Mouse (Mus musculus) midbrain, postnatal 0 days (tissue): ENCODE measurements at regions not wholly inside any gene's neighbourhood (a gene's known extent, or its start where the extent isn't known, plus 50 kb on each side); places are given as distances from the start of the nearest gene placed in this dataset.

Experiments
- ATAC-seq: fragments of 200-750 bp; cut with Nextera tagmentation; 2 replicates; pipeline ENCODE4 v1.8.0; 2017; ENCODE audit warnings: moderate number of reproducible peaks, mild to moderate bottlenecking, moderate TSS enrichment, moderate library complexity; ENCODE audit not compliant: low FRiP score
- DNase-seq: peaks from one replicate; pipeline ENCODE4 v3.0.0-alpha.2; 2015; ENCODE audit warnings: low spot score
- H3K27ac ChIP-seq: fragments of 300-500 bp; sonication (generic); 2 replicates; pipeline ENCODE4 v1.5.1; 2014; ENCODE audit warnings: low read depth, mild to moderate bottlenecking, low read length, mixed read lengths
- H3K27me3 ChIP-seq: fragments of 300-500 bp; sonication (generic); 2 replicates; pipeline ENCODE4 v1.6.1; 2014; ENCODE audit warnings: low read length, control low read depth, mixed read lengths; ENCODE audit not compliant: insufficient read depth
- H3K36me3 ChIP-seq: fragments of 300-500 bp; sonication (generic); 2 replicates; pipeline ENCODE4 v1.6.1; 2014; ENCODE audit warnings: low read length, control low read depth, mixed read lengths; ENCODE audit not compliant: insufficient read depth
- H3K4me1 ChIP-seq: fragments of 300-500 bp; sonication (generic); 2 replicates; pipeline ENCODE4 v1.6.1; 2014; ENCODE audit warnings: mild to moderate bottlenecking, control low read depth, antibody characterized with exemption, low read length, mixed read lengths; ENCODE audit not compliant: insufficient read depth
- H3K4me2 ChIP-seq: fragments of 300-500 bp; sonication (generic); 2 replicates; pipeline ENCODE4 v1.6.1; 2014; ENCODE audit warnings: low read depth, mild to moderate bottlenecking, low read length, mixed read lengths; ENCODE audit not compliant: poor library complexity, severe bottlenecking
- H3K4me3 ChIP-seq: fragments of 300-500 bp; sonication (generic); 2 replicates; pipeline ENCODE4 v1.5.1; 2014; ENCODE audit warnings: low read depth, mild to moderate bottlenecking, low read length, moderate library complexity
- H3K9ac ChIP-seq: fragments of 300-500 bp; sonication (generic); replicated peaks from 2 replicates; pipeline ENCODE4 v1.6.1; 2014; ENCODE audit warnings: mild to moderate bottlenecking, low read length, moderate library complexity, mixed read lengths; ENCODE audit not compliant: poor library complexity, severe bottlenecking
- H3K9me3 ChIP-seq: fragments of 300-500 bp; sonication (generic); 2 replicates; pipeline ENCODE4 v1.6.1; 2016; ENCODE audit warnings: low read length, control low read depth
- CTCF ChIP-seq: IDR thresholded peaks from 2 replicates; pipeline ENCODE4 v1.5.1; 2016; ENCODE audit warnings: antibody characterized with exemption, mild to moderate bottlenecking
- WGBS: fragments of 180-500 bp; shearing (Covaris S2); extraction: QIAGEN DNeasy Blood & Tissue Kit; methylation state at CpG from one replicate; pipeline ENCODE4 v1.1.7; 2014; 5-methylcytosine and 5-hydroxymethylcytosine counted together

DNA sequence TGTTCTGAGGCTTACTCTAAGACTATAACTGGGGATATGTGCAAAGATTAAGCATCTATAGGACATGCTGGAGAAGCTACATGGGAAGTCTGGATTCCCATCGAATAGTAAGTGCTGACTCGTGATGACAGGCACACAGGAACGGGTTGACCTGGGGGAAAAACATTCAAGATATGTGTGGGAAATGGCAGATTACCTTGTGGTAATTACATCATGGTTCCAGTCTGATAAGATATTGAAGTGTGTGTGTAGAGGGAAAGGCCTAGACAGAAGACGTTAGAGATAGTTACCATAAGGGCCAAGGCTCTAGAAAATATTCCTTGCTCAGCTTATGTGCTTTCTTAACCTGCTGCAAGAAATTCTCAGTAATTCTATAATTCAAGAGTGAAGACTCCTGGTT lies 57.5 kb upstream of the Acan start:
- Histone ChIP-seq H3K4me3 (no peak overlapping the region), H3K36me3 (no peaks in the 10 kb centered on the region), H3K4me1 (peaks cover 2% of the 10 kb centered on the region; the same call in 1 of the 2 replicates), H3K9ac (no peak overlapping the region), H3K4me2 (no peak overlapping the region), H3K27me3 (0 out of 2 replicates have a peak, but pooled peaks cover 4% of the 10 kb centered on the region), H3K27ac (no peak overlapping the region), H3K9me3 (no peaks in the 10 kb centered on the region)
- 81% methylated on average over 4 of the region's 4 CpGs for WGBS
- TF ChIP-seq CTCF: no peak
- no peak for ATAC-seq
- DNase-seq: no peak
